Mouse (Mus musculus): ENCODE results near the gene Erbb2. TPM values are rescaled to one million over a fixed set of nuclear protein-coding genes. Genes with fewer than 3 reads are reported as not detected.

Gene Erbb2
- total RNA-seq, 2 experiments from 2014 or later = not detected

GRCm38 (mm10) chr11:98413731-98414130 lies 1.5 kb downstream of the Erbb2 start:
- no peak for ATAC-seq (replicated peaks; ENCODE audit: low FRiP score, poor library complexity, severe bottlenecking)

DNA sequence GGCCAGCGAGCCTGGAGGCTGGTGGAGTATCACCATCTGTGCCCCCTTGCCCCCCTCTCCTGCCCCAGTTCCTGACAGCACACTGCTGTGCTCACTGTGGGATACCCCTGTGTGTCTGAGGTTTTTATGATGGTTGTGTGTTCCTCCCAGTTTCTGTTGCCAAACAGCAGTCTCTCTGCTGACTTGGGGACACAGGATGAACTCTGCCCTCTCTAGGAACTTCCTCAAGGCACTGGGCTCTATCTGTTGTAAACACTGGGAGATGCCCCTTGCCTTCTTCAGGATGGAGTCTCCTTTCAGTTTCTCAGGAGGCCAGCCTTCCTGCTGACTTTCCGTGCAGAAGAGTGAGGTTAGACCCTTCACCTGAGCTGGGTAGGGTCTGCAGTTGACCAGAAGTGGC lies 1.9 kb downstream of the Erbb2 start:
- ATAC-seq (replicated peaks; ENCODE audit: low FRiP score, poor library complexity, severe bottlenecking) = no peak

DNA sequence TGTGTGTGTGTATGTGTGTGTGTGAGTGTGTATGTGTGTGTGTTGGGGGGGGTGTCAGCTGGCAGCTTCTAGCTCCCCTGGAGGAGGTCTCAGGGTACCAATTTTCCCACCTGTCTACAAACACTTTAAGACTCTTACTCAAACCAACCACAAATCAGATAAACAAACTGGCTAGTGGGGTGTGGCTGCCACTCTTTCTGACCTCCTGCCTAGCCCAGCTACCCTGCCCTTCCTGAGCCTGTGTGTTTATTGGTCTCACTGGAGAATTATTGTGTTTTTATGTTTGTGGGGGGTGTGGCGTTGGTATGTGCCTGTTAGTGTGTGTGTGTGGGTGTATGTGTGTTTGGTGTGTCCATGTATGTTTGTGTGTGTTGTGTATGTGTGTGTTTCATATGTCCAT lies 4.8 kb downstream of the Erbb2 start:
- ATAC-seq (replicated peaks; ENCODE audit: low FRiP score, poor library complexity, severe bottlenecking) = no peak

- ATAC-seq (replicated peaks; ENCODE audit: low FRiP score, poor library complexity, severe bottlenecking) = no peak
Observed at GRCm38 (mm10) chr11:98418273-98418672, 6.0 kb downstream of the Erbb2 start.

GRCm38 (mm10) chr11:98418939-98419547 lies 6.8 kb downstream of the Erbb2 start:
- ATAC-seq (replicated peaks; ENCODE audit: low FRiP score, poor library complexity, severe bottlenecking) = no peak

DNA sequence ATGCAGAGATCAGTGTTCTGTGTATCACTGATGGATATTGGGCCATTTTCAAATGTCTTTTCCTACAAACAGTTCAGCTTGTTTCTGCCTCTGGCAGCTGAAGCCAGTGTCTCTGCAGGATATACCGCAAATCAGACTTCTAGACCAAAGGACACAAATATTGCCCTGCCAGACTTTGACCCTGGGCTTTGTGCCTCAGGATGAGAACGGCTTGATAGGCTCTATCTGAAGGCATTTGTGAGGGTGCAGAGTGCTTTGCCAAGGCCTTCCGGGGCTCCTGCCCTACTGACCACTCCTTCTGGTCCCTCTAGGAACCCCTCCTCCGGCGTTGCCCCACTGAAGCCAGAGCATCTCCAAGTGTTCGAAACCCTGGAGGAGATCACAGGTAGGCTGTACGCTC lies 14.3 kb downstream of the Erbb2 start:
- ATAC-seq (replicated peaks; ENCODE audit: low FRiP score, poor library complexity, severe bottlenecking) = no peak

DNA sequence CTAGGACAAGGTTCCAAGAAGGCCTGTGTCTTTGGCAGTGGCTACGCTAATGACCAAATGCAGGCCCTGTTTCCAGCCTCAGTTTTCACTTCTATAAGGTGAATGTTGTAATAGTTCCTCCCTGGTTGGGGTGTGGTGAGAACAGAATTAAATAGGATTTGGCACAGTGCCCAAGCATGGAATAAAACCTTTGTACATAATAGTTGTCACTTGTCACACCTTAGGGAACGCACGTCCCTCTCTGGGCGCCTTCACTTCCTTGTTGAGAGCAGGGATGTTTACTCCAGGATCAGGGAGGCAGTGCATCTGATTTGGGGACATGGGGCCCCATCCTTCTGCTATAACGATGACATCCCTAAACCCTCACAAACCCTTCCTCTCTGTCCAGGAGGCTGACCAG lies 16.2 kb downstream of the Erbb2 start:
- no peak for ATAC-seq (replicated peaks; ENCODE audit: low FRiP score, poor library complexity, severe bottlenecking)

DNA sequence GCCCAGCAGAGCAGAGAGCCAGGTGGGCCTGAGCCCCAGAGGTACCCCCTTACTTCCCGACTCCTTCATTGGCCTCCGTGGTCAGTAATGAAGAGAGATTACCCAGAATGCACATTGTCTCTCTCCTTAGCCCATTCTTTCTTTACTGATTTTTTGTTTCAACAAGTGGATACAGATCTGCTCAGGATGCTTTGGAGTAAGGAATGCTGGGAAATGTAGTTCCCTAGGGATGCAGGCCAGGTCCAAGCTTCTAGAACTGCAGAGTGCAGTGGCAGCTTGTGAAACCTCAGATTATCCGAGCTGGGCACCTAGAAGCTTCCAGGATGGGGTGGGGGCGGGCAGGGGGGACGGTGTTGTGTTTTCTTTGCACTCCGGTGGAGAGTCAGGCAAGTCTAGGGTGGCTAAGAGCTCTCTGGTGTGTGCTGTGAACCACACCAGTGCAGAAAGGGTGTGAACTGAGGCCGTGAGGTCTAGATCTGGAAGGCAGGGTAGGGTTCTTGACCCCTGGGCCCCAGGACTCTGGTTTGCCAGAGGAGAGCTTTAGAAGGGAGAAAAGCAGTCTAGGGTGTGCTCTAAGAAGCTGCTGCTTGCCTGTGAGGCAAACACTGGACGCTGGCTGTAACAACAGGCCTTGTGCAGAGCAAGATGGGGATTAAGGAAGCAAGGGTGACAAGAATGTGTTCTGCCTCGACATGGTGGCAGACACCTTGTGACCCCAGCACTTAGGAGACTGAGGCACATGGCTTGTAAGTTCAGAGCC lies 19.7 kb downstream of the Erbb2 start:
- no peak for ATAC-seq (replicated peaks; ENCODE audit: low FRiP score, poor library complexity, severe bottlenecking)

GRCm38 (mm10) chr11:98435723-98436122 lies 23.5 kb downstream of the Erbb2 start:
- ATAC-seq (replicated peaks; ENCODE audit: low FRiP score, poor library complexity, severe bottlenecking) = no peak

- ATAC-seq (replicated peaks; ENCODE audit: low FRiP score, poor library complexity, severe bottlenecking) = no peak
Observed at GRCm38 (mm10) chr11:98437441-98437840, 25.2 kb downstream of the Erbb2 start.

DNA sequence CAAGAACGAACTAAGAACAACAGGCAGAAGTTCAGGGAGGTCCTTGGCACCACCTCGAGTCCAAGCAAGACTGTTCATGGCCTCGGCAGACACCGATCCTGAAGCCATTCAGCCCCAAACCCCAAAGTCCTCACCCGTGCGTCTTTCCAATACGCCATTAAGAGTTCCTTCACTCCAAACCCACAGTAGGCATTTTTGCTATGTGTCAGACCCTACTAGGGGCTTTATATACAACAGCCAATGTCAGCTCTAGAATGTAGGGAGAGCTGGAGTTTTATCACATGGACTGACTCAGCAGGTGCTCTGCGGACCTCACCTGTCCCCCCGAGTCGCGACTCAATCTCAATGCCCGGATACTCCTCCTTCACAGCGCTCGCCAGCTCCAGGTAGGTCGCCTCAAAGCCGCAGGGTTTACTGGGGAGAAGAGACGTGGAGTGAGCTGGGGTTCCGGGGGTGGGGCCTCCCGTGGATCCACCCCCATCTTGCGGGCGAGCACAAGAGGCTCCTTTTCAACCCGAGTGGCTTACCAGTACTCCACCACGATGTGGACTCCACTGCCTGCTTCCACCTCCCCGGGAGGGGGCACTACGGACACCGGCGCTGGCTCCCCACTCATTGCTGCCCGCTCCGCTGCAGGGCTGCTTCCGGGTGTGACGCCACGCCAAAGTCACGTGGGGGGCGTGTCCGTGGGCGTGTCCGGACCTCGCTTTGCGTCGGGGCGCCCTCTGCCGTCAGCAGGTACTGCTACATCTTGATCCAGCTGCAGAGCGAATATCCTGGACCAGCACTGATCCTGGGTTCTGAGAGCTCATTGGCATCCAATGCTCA lies 26.3 kb downstream of the Erbb2 start, which contains the start of gene Mien1:
Gene Mien1 (minus strand): TSS at position 661 of the 828 bp plus-strand sequence.
- ATAC-seq (replicated peaks; ENCODE audit: low FRiP score, poor library complexity, severe bottlenecking) = peak; percentile 90

GRCm38 (mm10) chr11:98443688-98444087 lies 31.4 kb downstream of the Erbb2 start:
- no peak for ATAC-seq (replicated peaks; ENCODE audit: low FRiP score, poor library complexity, severe bottlenecking)

DNA sequence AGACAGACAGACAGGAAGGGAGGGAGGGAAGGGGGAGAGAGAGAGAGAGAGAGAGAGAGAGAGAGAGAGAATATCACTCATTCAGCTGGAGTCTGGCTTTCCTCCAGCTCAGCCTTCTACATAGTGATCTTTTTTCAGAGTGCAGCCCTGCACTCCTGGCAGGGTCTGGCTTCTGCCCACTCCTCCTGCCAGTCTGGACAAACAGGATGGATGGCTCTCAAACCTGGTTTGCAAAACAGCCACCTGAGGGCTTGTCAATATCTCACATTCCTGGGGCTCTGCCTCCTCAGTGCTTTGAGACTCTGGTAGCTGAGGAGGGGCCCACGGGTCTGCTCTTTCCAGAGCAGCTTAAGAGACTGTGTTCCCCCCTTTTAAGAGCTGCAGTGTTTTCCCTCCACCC lies 33.0 kb downstream of the Erbb2 start:
- no peak for ATAC-seq (replicated peaks; ENCODE audit: low FRiP score, poor library complexity, severe bottlenecking)

- no peak for ATAC-seq (replicated peaks; ENCODE audit: low FRiP score, poor library complexity, severe bottlenecking)
Observed at GRCm38 (mm10) chr11:98445679-98446078, 33.4 kb downstream of the Erbb2 start.

GRCm38 (mm10) chr11:98446213-98446561 lies 33.9 kb downstream of the Erbb2 start, which contains the start of gene Grb7:
TSS of gene Grb7 (plus strand) at chr11:98446394.
- no peak for ATAC-seq (replicated peaks; ENCODE audit: low FRiP score, poor library complexity, severe bottlenecking)

DNA sequence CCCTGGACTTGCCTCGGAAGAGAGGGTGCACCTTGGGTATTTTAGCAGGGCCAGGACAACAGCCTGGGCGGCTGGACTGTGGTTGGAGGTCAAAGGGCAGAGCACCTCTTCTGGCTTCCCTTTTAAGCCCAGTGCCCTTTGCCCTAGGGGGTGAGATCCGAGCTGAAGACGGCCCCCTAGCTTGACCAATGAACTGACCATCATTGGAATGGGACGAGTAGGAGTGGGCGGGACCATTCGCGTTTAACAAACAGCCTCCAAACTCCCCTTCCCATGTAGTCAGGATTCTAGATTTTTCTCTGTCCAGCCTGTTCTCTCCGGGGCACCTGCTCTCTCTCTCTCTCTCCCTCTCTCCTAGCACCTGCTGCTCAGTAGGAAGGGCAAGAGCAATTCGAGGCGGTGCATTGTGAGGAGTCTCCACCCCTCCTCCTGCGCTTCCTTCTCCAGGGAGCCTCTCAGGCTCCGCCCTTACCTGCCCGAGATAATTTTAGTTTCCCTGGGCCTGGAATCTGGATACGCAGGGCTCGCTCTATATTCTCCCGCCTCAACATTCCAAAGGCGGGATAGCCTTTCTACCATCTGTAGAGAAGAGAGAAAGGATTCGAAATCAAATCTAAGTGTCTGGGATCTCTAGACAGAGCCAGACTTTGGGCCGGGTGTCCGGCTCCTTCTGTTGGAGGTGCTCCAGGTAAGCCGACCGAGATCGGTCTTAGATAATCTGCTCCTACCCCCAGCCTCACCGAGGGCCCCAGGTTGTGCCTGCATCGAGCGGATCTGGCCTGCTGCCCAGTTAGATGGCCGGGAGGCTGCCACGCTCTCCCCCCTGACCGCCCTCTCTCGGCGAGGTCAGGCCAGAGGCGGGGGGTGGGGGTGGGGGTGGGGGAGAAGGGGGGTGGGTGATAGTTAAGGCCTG lies 34.5 kb downstream of the Erbb2 start:
- no peak for ATAC-seq (replicated peaks; ENCODE audit: low FRiP score, poor library complexity, severe bottlenecking)

- no peak for ATAC-seq (replicated peaks; ENCODE audit: low FRiP score, poor library complexity, severe bottlenecking)
Observed at GRCm38 (mm10) chr11:98447475-98447834, 35.2 kb downstream of the Erbb2 start.

- ATAC-seq (replicated peaks; ENCODE audit: low FRiP score, poor library complexity, severe bottlenecking) = no peak
Observed at GRCm38 (mm10) chr11:98448191-98448790, 36.0 kb downstream of the Erbb2 start.

DNA sequence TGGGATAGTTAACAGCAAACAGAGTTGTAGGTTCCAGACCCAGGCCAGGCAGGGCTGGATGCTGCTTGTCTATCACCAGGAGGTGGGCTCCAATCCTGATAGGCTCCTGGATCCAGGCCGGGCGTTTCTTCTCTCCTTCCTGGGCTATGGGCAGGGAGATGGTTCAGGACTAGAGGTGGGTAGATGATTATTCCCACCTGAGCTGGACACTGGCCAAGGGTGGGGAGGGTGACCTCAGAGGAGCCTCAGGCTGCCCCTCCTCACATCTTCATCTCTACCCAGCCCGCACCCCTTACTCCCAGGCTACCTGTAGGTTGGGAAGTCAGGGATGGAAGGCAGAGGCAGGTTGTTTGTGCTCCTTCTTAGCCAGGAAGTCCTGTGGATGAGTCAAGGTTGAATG lies 37.1 kb downstream of the Erbb2 start:
- ATAC-seq (replicated peaks; ENCODE audit: low FRiP score, poor library complexity, severe bottlenecking) = no peak
